Mouse (Mus musculus): ENCODE measurements around the gene Aldh3a2.

Aldh3a2 gene

DNA sequence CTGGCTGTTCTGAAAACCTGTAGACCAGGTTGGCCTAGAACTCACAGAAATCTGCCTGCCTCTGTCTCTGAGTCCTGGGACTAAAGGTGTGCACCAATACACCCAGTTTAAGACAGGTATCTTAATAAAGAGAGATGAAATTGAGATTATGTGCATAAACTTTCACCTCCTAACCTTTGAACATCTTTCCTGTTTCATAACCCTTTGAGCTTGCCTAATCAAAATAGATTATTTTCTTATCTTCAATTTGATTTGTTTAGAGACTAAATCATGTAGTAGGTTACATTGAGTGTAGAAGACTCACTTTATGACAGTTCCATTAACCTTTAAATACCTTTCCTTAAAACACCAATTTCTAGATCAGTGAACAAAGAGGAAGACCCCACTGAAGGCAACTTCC, 4.3 kb upstream of the Aldh3a2 start:
- DNase-seq, result no peak

DNA sequence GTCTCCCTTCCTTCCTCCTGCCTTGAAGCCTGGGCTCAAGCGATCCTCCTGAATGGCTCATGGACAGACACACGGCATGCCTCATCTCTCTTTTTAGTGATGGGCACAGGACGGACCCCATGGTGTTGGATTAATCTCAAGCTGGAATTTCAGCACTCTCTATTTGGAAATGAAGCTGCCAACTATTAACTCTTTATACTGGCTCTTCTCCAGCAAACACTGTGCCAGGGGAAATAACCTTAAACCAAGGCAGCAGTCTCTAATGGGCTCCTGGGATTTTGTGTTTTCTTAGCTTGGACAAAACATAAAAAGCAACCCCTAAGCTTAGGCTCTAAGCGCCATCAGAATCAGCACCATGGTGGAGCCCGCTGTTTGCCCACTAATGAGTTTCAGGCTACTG, 3.1 kb upstream of the Aldh3a2 start:
- no peak for DNase-seq

DNA sequence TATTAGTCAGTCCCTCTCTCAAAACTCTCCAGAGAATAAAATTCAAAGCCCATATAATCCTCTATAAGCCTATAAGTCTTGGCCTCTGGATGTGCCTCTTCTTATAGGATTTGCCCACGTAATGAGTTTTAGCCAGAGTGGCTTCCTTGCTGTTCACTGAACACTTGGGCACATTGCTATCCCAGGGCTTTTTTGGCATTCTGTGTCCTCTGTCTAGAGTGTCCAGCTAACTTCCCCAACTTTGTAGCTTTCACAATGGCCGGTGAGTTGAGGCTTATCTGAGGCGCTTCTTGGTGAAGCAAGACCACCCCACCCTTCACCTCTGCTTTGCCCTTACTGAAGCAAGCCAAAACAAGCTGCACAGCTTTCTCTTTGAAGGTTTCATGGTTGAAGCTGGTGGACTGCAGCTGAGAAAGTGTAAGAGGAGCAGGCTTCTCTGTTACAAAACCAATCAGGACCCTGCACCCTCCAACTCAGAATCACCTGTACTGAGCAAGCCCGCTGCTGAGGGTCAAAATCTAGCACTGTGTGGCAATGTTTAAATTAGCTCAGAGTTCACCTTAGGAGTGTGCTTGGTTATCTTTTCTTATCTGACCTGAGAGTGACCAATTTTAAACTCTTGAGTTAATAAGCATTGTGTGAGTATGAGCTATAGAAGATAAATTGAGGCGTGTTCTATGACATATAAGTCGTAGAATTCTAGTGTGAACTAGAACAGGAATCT, 1.5 kb upstream of the Aldh3a2 start:
- no peak for DNase-seq

DNA sequence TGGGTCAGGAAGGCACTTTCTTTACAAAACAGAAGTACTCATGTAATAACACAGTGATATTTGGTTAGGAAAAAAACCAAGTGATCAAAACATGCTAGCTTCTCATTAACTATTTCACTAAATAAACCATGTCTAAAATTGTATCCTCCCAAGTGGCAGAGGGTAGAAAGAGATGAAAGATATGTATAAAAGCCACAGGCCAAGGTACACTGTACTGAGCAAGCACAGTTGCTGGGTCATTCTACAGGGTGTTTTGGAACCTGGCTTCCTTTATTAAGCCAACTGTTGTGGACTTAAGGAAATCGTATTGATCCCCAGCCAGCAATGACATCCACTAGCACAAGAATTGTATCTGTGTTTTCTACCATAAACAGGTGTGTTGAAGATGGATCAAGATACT, 3.4 kb downstream of the Aldh3a2 start:
- no peak for DNase-seq

DNA sequence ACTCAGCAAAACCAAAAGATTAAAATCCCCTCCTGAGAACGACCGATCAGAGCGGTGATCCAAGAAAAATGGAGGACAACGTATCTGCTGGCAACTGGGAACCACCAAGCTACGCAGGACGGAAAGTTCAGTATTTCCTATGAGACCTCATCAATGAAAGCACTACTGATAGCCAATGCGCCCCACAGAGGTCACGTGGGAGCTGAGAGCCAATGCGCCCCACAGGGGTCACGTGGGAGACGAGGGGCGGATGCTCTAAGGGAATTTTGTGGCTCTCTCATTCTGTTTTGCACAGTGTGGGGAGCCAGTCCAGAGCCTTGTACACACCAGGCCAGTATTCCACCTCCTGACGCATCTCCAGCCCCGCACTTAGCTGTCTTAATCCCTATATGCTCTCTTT, 4.7 kb downstream of the Aldh3a2 start:
- DNase-seq, result no peak

DNA sequence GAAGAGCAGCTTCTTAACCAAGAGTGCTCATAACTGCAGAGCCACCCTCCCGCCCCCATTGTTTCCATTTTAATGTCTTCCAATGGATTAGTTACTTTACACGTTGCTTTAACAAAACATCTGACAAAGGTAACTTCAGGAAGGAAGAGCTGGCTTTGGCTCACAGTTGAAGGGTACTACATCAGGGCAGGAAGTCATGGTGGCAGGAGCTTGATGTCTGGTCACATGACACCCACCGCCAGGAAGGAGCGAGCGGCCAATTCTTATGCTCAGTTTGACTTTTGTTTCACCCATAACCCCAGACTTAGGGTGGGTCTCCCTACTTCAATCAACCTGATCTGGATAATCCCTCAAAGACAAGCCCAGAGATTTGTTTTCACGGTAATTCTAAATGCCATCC, 8.2 kb downstream of the Aldh3a2 start:
- no peak for DNase-seq

DNA sequence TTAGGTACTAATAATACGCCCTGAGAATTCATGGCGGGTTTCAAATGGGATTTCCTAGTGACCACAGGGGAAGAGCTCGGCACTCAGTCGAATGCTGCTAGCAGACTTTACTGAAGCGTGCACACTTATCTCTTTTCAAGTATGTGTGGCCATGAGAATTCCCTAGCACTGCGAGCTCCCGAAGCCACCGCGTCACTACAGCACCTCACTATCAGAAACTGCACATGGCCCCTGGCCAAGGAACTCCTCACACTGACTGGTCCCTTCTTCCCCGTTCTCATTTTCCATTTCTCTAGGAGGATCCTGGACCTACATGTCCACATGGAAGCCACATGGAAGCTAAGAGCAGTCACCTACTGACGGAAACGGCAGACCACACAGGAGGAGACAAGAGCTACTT, 14.5 kb downstream of the Aldh3a2 start:
- no peak for DNase-seq

DNA sequence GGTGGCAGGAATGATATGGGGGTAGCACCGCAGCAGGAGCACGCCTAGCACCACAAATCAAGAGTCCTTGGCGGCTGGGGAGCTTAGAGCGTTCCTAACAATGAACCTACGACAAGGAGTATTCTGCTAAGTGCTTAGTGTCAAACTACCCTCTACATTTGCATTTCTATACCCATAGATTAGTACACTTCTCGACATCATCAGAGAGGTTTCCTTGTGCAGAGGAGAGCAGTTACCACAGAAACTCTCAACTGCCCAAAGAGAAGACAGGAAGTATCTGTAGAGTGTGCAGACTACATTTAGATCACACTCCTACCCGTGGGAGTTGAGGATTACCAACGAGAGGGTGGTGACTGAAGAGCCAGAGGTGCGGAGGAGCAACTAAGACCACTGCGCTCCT, 15.5 kb downstream of the Aldh3a2 start:
- DNase-seq, result no peak

DNA sequence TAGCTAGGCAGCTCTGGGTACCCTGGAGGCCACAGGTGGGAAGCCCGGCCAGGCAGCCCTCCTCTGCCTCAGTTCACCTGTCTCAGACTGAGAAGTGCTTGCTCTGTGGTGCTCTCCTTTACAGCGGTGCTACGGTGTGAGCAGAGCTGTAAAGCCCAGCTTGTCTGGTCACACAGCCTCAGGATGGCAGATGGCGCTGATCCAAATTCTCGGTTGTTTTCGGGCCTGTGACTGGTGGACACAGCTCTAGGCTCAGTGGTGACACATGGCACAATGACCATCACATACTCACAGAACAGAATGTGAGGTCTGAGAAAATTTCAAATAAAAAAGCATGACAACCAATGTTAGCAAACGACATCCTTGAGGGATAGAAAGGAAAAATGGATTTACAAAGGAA, 22.9 kb downstream of the Aldh3a2 start:
- no peak for DNase-seq

DNA sequence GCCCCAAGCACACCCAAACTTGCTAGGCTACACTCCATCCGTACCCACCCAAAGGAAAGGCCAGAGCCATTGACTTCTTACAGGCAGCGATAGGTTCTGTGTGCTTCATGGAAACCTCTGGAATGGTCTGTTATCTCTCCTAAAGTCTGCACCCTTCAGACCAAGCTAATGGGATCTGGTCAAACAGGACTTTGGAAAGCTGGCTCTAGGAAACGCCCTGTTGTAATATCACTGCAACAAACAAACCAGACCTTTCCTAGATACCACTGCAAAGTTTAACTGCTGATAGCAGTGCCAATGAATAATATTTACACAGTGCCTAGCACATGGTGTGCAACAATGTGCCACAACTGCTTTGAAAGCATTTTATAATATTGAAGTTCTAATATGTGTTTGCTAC, 31.2 kb downstream of the Aldh3a2 start:
- DNase-seq, result no peak

DNA sequence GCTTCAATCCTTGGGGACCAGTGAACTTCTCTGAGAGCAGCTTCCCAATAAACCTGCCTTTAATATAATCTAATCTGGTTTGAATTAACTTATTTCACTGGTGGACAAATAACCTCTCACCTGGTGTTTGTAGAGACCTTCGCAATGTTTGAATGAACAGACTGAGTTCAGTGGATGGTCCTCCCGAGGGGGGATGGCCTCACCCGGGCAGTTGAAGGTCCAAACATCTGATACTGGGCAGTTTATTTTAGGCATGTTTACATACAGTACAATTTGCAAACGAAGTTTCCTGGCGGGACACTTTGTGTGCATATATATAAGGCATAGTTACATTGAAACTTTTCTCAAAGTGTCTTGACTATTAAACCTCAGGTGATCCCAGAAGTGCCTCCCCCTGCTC, 33.1 kb downstream of the Aldh3a2 start:
- DNase-seq, result no peak

DNA sequence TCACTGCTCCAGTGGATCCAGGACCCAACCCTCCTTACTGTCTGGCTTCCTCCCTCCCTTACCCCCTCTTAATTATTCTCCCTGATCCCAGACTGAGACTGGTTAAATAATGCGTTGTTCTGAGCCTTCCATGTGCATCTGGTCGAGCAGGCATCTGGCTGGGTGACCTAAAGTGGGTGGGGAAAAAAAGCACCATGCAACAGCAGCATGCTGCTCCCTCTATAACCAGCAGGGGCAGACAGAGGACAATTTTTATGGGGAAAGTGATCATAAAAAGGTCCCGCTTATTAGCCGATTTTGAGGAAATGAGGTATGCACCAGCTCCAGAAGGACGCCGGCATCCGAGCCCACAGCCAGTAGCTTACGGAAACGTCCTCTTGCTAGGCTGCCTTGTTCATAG, 35.9 kb downstream of the Aldh3a2 start:
- peak in 1 of 2 experiments; percentile 16 for DNase-seq

DNA sequence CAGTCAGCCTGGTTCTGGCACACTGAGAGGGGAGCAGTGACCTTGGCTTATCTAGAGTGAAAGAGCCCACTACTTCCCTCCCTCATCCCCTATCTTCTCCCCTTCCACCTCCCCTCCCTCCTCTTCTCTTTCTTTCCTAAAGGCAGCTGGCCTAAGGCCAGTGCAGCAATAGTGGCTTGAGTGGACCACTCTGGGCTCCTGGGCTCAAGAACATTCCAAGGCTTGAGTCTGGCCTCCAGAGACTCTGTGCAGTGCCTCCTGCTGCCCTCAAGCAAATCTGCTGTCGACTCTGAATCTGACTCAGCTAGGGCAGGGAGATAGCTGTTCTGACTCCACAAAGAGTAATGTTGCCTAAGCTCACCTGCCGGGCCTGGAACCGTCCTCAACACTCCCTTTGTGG, 38.9 kb downstream of the Aldh3a2 start:
- DNase-seq, result no peak

DNA sequence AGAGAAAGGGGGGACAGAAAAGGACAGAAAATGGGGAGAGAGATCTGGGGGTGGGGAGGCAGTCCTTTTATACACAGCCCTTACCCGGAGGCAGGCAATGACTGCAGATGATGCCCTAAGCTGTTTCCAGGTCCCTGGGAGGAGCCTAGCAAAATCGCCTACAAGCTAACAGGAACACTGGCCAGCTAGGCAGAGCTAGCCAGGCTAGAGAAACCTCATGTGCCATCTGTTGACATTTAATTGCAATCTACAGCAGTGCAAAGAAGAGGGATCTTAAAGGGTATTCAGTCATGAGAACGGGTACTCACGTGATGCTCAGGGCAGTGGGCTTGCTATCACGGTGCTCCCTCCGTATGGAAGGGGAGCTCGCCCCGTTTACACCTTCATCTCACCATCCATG, 39.4 kb downstream of the Aldh3a2 start:
- DNase-seq, result no peak

DNA sequence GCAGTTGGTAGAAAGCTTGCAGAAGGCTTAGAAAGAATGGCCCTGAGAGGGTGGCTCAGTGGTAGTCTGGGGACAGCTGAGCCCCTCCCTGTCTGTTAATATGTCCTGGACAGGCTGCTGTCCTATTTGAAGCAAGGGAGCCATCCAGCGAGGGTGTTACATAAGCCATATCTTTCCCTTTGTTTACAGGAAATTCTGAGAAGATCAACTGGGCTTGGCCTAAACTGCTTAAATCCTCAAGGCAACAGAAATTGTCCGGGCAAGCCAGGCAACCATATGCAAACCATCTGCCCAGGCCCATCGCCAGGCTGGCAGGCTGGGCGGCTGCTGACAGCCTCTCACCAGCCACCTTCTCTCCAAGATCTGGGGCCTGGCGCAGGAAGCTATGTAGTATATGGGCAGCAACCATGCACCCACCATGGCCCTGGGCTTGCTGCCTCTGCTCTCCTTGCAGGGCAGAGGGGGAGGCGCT, 41.3 kb downstream of the Aldh3a2 start:
- no peak for DNase-seq

DNA sequence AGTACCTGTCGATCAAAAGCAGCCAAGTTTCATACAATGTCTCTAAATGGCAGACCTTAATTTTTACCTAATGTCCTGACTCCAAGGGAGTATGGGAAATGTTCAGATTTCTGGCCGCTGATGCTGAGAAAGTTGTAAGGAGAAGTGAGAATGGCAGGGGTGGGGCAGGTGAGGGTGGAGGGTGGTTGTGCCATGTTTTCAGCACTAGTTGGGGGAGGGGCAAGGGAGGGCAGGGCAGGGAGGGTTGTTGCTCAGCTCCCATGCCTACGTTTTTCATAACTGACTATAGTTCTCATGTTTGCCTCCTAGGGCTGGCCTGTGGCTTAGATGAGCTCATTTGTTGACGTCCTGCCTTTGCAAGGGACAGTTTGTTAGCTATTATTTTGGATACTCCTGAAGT, 41.8 kb downstream of the Aldh3a2 start:
- no peak for DNase-seq

DNA sequence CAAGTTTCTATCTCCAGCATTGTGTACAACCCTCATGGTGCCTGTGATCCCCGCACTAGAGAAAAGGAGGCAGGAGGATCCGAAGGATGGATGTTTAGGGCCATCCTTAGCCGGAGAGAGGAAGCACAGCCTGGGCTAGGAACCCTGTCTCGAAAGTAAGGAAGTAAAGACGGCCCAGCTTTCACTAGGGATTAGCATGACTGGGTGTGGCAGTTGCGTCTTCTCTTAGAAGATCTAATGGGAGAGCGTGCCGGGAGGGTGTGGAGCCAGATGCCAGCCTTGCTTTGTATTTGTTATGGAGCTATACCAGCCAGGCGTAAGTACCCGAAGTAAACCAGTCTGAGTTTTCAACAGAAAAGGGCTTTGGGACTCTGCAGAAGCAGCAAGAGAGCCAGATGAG, 42.4 kb downstream of the Aldh3a2 start:
- DNase-seq, result no peak

DNA sequence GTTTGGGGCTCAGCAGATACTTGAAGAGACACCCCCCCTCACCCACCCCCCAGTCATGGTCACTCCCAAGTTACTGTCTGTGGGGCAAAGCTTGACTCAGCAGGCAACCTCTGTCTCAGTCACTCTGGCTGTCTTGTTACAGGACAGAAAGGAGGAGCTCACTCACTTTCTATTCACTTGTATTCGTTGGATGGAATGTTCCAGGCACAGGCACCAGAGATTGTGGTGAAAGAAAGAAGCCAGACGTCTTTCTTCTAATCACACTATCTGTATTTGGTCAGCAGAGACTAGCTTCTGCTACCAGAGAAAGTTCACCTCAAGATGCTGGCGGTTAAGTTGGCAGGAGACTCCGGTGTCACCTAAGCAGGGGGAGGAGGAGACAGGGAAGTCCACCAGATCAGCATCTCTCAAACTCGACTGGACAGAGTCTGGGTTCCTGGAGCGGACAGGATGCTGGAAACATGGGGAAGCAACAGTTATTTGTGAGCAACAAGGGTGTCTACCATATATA, 43.0 kb downstream of the Aldh3a2 start:
- no peak for DNase-seq

DNA sequence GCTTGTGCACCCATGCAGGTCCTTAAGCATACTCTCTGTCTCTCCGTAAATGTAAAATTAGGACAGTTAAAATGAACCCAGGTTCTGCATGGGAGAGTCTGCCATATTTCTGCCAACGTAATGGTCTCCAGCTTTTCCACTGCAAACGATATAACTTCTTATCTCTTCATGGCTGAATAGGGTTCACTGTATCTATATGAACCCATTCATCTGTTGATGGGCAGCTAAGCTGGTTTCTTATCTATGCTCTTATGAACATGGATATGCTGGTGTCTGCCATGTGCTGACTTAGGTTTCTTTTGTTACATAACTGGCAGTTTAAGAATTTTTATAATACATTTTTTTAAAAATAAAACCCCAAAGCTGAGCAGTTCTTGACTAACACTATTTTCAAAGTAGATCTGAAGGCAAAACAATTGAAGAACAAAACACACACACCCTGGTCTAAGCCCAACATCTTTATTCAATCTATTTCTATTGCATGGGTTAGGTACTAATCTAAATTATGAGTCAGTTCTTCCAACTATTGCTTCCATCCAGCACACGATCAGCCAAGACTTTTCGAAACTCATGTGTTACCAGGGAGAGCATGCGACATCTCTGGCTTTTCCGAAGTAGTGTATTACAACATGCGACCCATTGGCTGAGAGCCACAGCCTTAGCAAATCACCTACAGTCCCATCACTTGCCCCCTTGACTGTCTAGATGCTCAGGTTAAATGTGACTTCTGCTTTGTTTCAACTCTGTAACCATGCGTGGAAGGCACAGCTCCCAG, 44.1 kb downstream of the Aldh3a2 start:
- DNase-seq, result no peak

DNA sequence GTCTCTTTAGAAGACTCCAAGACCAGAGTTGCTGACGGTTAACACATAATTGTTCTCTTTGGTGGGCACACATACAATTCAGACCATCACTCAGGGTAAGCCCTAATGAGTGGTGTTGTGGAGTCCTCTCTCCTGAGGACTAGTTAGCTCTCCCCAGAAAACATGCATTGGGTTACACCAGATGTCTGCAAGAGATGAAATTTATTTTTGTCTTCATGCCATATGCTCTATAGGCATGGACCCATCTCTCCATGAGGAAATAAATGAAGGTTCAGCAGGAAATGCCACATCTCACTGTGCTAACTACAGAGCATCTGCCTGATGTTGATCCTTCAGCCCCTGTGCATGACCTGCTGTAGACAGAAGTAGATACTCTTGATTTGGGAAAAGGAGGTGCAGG, 45.3 kb downstream of the Aldh3a2 start:
- DNase-seq, result no peak

DNA sequence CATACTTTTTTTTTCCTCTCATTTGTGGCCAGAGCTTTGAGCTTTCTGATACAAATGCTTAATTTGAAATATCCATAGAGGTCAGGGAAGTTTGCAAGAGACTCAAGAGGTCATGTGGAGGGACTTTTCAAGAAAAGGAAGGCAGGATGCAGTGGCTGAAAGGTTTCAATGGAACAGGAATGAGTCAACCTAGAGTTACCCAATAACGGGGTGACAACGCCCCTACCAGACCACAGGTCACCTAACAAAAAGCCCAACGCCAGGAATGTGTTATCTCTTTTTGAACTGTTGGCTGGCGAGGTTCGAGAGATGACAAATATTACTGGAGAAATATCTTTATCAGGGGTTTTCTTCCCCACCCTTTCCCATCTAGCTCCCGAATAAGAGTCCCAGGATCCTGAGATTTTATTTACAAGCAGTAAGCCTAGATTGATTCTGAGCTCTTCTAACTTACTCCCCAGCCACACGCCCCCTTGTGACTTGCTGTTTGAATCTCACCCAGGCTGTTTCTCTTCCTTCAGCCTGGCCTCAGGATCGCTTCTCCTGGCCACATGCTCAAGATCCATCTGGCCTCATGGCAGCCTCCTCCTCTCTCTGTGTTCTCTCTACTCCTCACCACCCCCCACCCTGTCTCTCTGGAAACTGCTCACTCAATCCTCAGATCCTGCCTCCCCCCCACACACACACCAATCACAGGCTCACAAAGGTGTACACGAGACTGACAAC, 46.9 kb downstream of the Aldh3a2 start:
- no peak for DNase-seq

DNA sequence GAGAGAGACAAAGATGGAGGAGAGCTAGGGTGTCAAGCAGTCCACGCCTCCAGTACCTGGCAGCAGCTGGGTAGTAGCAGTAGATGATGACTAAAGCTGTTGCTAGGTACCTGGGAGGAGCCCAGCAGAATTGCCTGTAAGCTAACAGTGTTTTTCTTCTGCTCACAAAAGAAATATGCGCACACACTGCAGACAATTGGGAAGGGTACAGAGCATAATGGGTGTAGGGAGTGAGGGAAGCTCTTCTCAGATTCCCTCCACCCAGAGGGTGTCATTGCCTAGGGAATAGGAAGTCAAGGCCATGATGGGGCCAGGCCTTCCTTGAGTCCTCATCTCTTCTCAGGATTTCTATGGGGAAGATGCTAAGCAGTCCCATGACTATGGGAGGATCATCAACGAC, 51.3 kb downstream of the Aldh3a2 start:
- DNase-seq, result no peak

DNA sequence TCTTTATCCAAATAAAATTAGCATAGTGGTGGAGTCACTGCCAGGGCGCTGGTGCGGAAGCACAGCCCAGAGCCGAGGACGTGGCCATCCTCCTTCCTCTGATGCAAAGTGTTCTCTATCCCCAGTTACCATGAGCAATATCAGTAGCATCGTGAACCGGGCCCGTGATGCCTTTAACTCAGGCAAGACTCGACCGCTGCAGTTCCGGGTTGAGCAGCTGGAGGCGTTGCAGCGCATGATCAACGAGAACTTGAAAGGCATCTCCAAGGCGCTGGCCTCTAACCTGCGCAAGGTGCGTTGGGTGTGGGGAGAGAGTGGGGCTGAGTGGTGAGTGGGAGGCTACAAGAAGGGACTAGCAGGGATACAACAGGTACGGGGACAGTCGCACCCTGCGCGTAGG, 55.2 kb downstream of the Aldh3a2 start:
- DNase-seq, result no peak

DNA sequence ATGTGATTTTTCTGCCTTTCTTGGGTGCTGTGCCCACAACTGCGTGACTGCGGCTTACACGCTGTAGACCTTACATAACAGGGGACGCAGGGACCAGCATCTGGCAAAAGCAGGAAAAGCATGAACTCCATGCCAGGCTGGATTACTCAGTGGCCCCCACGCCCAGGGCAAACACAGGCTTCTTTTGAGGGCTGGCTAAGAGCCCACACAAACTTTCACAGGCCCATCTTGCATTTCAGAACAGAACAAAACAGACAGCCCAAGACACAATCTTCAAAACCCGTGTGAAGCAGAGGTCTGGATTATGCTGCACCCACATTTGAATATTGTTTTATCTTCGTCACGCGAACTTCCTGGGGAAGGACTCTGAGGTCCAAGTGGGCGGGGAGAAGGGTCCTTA, 58.9 kb downstream of the Aldh3a2 start:
- no peak for DNase-seq

Data from thymus, adult 18-20 months (tissue).